Mouse (Mus musculus): ENCODE data around the gene Sowahd.

Sowahd gene

GRCm38 (mm10) chrX:37095106-37095768, 46.6 kb downstream of the Sowahd start:
- DNase-seq: no peak

DNA sequence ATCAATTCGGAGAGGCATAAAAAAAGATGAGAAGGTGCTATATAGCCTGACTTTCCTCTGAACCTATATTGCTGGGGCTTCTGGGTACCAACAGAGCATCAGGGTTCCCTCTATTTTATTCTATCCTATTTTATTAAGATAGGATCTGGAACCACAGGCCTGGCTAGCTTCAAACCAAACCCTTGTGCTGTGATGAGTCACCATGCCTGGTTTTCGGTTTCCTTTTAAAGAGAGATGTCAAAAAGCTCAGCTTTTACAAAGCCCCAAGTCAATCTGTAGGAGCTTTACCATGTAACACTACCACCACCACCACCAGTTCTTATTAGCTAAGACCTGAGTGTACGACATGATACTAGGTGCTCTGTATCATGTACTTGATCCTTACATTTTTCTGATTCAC, 50.0 kb downstream of the Sowahd start:
- no peak for DNase-seq
